Mouse (Mus musculus) adrenal gland (tissue): ENCODE measurements around the gene Kat14.
"Not testable (repeated sequence)": the region's sequence is repeated elsewhere in the genome, so short reads cannot be mapped to it uniquely, and the experiment has no call there.

Experiments
- intact Hi-C: fragments of 180-260 bp; cut with DNase I; formaldehyde crosslinking; loops from one replicate; pipeline ENCODE4 v1.15.1; 2025
- long read RNA-seq, 2 experiments: library from polyadenylated mRNA; unstranded; transcript quantifications; one replicate each; pipeline ENCODE4 v2.0.0; 2020; ENCODE audit warnings: borderline replicate concordance in 1 of 2; ENCODE audit not compliant: insufficient replicate concordance in 1 of 2

The Kat14 gene
- long read RNA-seq, experiment 1, partial matches to known transcripts, result 0 of 1 reads
- long read RNA-seq, experiment 1, other reads (novel, unspliced or antisense), result 0 of 1 reads
- long read RNA-seq, experiment 2, partial matches to known transcripts, result 0 of 1 reads
- long read RNA-seq, experiment 2, other reads (novel, unspliced or antisense), result 0 of 1 reads

GRCm38 (mm10) chr2:144368400-144369019 is at the start of gene Kat14, which contains the start of gene Pet117:
Gene Kat14 (plus strand): TSS chr2:144368983.
Gene Pet117 (plus strand): TSS chr2:144368996.
- intact Hi-C loops, result no loop called here

GRCm38 (mm10) chr2:144324218-144324617 is 44.6 kb upstream of the Kat14 start:
- intact Hi-C loops, result no loop called here

GRCm38 (mm10) chr2:144329451-144329850 is 39.3 kb upstream of the Kat14 start:
- intact Hi-C loops, result no loop called here

GRCm38 (mm10) chr2:144329937-144330336 is 38.8 kb upstream of the Kat14 start:
- intact Hi-C loops, result no loop called here

GRCm38 (mm10) chr2:144330352-144330959 is 38.3 kb upstream of the Kat14 start:
- intact Hi-C loops, result no loop called here

GRCm38 (mm10) chr2:144330960-144331371 is 37.8 kb upstream of the Kat14 start:
- intact Hi-C loops, result no loop called here

GRCm38 (mm10) chr2:144331401-144332302 is 37.1 kb upstream of the Kat14 start, which contains the start of gene Ovol2:
Gene Ovol2 (minus strand): TSS chr2:144332146.
- intact Hi-C loops, result no loop called here

- intact Hi-C loops, result no loop called here
Measured at GRCm38 (mm10) chr2:144332486-144332885, 36.3 kb upstream of the Kat14 start.

- intact Hi-C loops, result no loop called here
Measured at GRCm38 (mm10) chr2:144333138-144333842, 35.5 kb upstream of the Kat14 start.

- intact Hi-C loops, result no loop called here
Measured at GRCm38 (mm10) chr2:144337230-144337629, 31.6 kb upstream of the Kat14 start.

- intact Hi-C loops, result no loop called here
Measured at GRCm38 (mm10) chr2:144337701-144338100, 31.1 kb upstream of the Kat14 start.

- intact Hi-C loops, result not testable (repeated sequence)
Measured at GRCm38 (mm10) chr2:144338149-144338548, 30.6 kb upstream of the Kat14 start.

GRCm38 (mm10) chr2:144343158-144343557 is 25.6 kb upstream of the Kat14 start:
- intact Hi-C loops, result no loop called here

- intact Hi-C loops, result no loop called here
Measured at GRCm38 (mm10) chr2:144348525-144348924, 20.3 kb upstream of the Kat14 start.

GRCm38 (mm10) chr2:144352843-144353242 is 15.9 kb upstream of the Kat14 start:
- intact Hi-C loops, result loop anchor here (5.0 kb wide), 1 partner anchor 99 kb away; no protein-coding TSS in a partner anchor

GRCm38 (mm10) chr2:144369020-144369421 is 238 bp downstream of the Kat14 start:
- intact Hi-C loops, result no loop called here

- intact Hi-C loops, result no loop called here
Measured at GRCm38 (mm10) chr2:144369511-144369910, 728 bp downstream of the Kat14 start.

GRCm38 (mm10) chr2:144371566-144371965 is 2.8 kb downstream of the Kat14 start:
- intact Hi-C loops, result no loop called here

- intact Hi-C loops, result no loop called here
Measured at GRCm38 (mm10) chr2:144373063-144373462, 4.3 kb downstream of the Kat14 start.

GRCm38 (mm10) chr2:144375063-144375703 is 6.4 kb downstream of the Kat14 start:
- intact Hi-C loops, result no loop called here
